Mouse (Mus musculus) limb, embryonic 11.5 days (tissue): Measurements from ENCODE around the gene Mgmt. TPM values are rescaled to one million over a fixed set of nuclear protein-coding genes. Genes with fewer than 3 reads are reported as not detected.

ENCODE experiments used
- ATAC-seq: fragments of 200-750 bp; cut with Nextera tagmentation; 2 replicates; pipeline ENCODE4 v1.8.0; 2017; ENCODE audit warnings: low read depth; ENCODE audit not compliant: insufficient number of reproducible peaks, low FRiP score, low TSS enrichment
- DNase-seq: peaks from one replicate; pipeline ENCODE4 v3.0.0-alpha.2; 2015; ENCODE audit warnings: low spot score
- H3K27ac ChIP-seq: fragments of 300-500 bp; sonication (generic); replicated peaks from 2 replicates; pipeline ENCODE4 v1.5.1; 2014; ENCODE audit warnings: low read depth, mild to moderate bottlenecking, low read length
- H3K27me3 ChIP-seq: fragments of 300-500 bp; sonication (generic); 2 replicates; pipeline ENCODE4 v1.6.1; 2014; ENCODE audit warnings: mild to moderate bottlenecking, low read length, mixed read lengths; ENCODE audit not compliant: control insufficient read depth, insufficient read depth
- H3K36me3 ChIP-seq: fragments of 300-500 bp; sonication (generic); 2 replicates; pipeline ENCODE4 v1.6.1; 2014; ENCODE audit warnings: mild to moderate bottlenecking, low read length, moderate library complexity, mixed read lengths; ENCODE audit not compliant: control insufficient read depth, insufficient read depth
- H3K4me1 ChIP-seq: fragments of 300-500 bp; sonication (generic); 2 replicates; pipeline ENCODE4 v1.6.1; 2014; ENCODE audit warnings: low read length, mixed read lengths; ENCODE audit not compliant: control insufficient read depth, insufficient read depth
- H3K4me2 ChIP-seq: fragments of 300-500 bp; sonication (generic); 2 replicates; pipeline ENCODE4 v1.6.1; 2014; ENCODE audit warnings: low read depth, mild to moderate bottlenecking, moderate library complexity; ENCODE audit not compliant: severe bottlenecking
- H3K4me3 ChIP-seq: fragments of 300-500 bp; sonication (generic); 2 replicates; pipeline ENCODE4 v1.5.1; 2014; ENCODE audit warnings: low read depth, low read length
- H3K9ac ChIP-seq: fragments of 300-500 bp; sonication (generic); 2 replicates; pipeline ENCODE4 v1.6.1; 2014; ENCODE audit warnings: mild to moderate bottlenecking, low read length
- H3K9me3 ChIP-seq: fragments of 300-500 bp; sonication (generic); 2 replicates; pipeline ENCODE4 v1.6.1; 2016; ENCODE audit warnings: low read length; ENCODE audit not compliant: control insufficient read depth
- WGBS: fragments of 180-500 bp; shearing (Covaris S2); extraction: QIAGEN DNeasy Blood & Tissue Kit; methylation state at CpG from one replicate; pipeline ENCODE4 v1.1.7; 2014; 5-methylcytosine and 5-hydroxymethylcytosine counted together
- polyA plus RNA-seq: library from polyadenylated mRNA; unstranded; fragments of >200 nt; fragmentation: Nextera tagmentation; extraction: Ambion mirVana; gene quantifications from 2 replicates; pipeline ENCODE4 v1.2.1, GENCODE M21; 2014

Mgmt gene
- polyA plus RNA-seq, 1 experiment from 2014 or later, result 5.0 TPM

GRCm38 (mm10) chr7:136920976-136921755 is 26.8 kb downstream of the Mgmt start:
- Histone ChIP-seq H3K4me1 (peaks cover 8% of the 10 kb centered on the region), H3K4me3 (no peak overlapping the region), H3K9ac (no peak overlapping the region), H3K4me2 (no peak overlapping the region), H3K36me3 (no peaks in the 10 kb centered on the region), H3K27ac (no peak overlapping the region), H3K9me3 (no peaks in the 10 kb centered on the region), H3K27me3 (no peaks in the 10 kb centered on the region)
- DNase-seq (no peak), ATAC-seq (no peak)
- 88% methylated on average over 12 of the region's 12 CpGs for WGBS

GRCm38 (mm10) chr7:136922230-136922629 is 27.8 kb downstream of the Mgmt start:
- Histone ChIP-seq H3K4me2 (no peak overlapping the region), H3K4me3 (no peak overlapping the region), H3K9ac (no peak overlapping the region), H3K4me1 (peaks cover 14% of the 10 kb centered on the region), H3K9me3 (no peaks in the 10 kb centered on the region), H3K27ac (no peak overlapping the region), H3K27me3 (no peaks in the 10 kb centered on the region), H3K36me3 (no peaks in the 10 kb centered on the region)
- WGBS, result 65% methylated on average over 6 of the region's 6 CpGs
- ATAC-seq (no peak), DNase-seq (no peak)

- Histone ChIP-seq H3K27me3 (no peaks in the 10 kb centered on the region), H3K4me3 (no peak overlapping the region), H3K4me2 (no peak overlapping the region), H3K36me3 (no peaks in the 10 kb centered on the region), H3K4me1 (peaks cover 14% of the 10 kb centered on the region), H3K27ac (no peak overlapping the region), H3K9ac (no peak overlapping the region), H3K9me3 (no peaks in the 10 kb centered on the region)
- ATAC-seq (no peak), DNase-seq (no peak)
- 67% methylated on average over 18 of the region's 18 CpGs for WGBS
Measured at GRCm38 (mm10) chr7:136924610-136925260, 30.3 kb downstream of the Mgmt start.

GRCm38 (mm10) chr7:136926178-136926577 is 31.8 kb downstream of the Mgmt start:
- Histone ChIP-seq H3K4me1 (peaks cover 14% of the 10 kb centered on the region), H3K9ac (no peak overlapping the region), H3K4me3 (no peak overlapping the region), H3K9me3 (no peaks in the 10 kb centered on the region), H3K36me3 (no peaks in the 10 kb centered on the region), H3K27me3 (no peaks in the 10 kb centered on the region), H3K4me2 (no peak overlapping the region), H3K27ac (no peak overlapping the region)
- ATAC-seq, result no peak
- WGBS, result 19% methylated on average over 9 of the region's 9 CpGs
- no peak for DNase-seq

GRCm38 (mm10) chr7:136930451-136930850 is 36.0 kb downstream of the Mgmt start:
- no peak for ATAC-seq
- WGBS, result 90% methylated on average over 3 of the region's 3 CpGs
- H3K9me3 ChIP-seq, result no peaks in the 10 kb centered on the region
- DNase-seq, result no peak
- H3K27me3 ChIP-seq, result no peaks in the 10 kb centered on the region
- no peak overlapping the region for H3K27ac ChIP-seq
- H3K4me2 ChIP-seq, result no peak overlapping the region
- no peaks in the 10 kb centered on the region for H3K36me3 ChIP-seq
- no peak overlapping the region for H3K4me3 ChIP-seq
- H3K4me1 ChIP-seq, result peaks cover 12% of the 10 kb centered on the region
- no peak overlapping the region for H3K9ac ChIP-seq

GRCm38 (mm10) chr7:136933367-136933766 is 39.0 kb downstream of the Mgmt start:
- no peak for ATAC-seq
- no peaks in the 10 kb centered on the region for H3K4me1 ChIP-seq
- no peaks in the 10 kb centered on the region for H3K27me3 ChIP-seq
- no peak overlapping the region for H3K9ac ChIP-seq
- DNase-seq, result no peak
- no peak overlapping the region for H3K4me3 ChIP-seq
- H3K36me3 ChIP-seq, result no peaks in the 10 kb centered on the region; the same call in 1 of the 2 replicates
- H3K27ac ChIP-seq, result no peak overlapping the region
- H3K9me3 ChIP-seq, result no peaks in the 10 kb centered on the region
- 86% methylated on average over 3 of the region's 3 CpGs for WGBS
- no peak overlapping the region for H3K4me2 ChIP-seq

- Histone ChIP-seq H3K9me3 (no peaks in the 10 kb centered on the region), H3K4me2 (no peak overlapping the region), H3K36me3 (no peaks in the 10 kb centered on the region; the same call in 1 of the 2 replicates), H3K4me3 (no peak overlapping the region), H3K9ac (no peak overlapping the region), H3K27me3 (no peaks in the 10 kb centered on the region), H3K4me1 (no peaks in the 10 kb centered on the region), H3K27ac (no peak overlapping the region)
- no peak for ATAC-seq
- 61% methylated on average over 5 of the region's 5 CpGs for WGBS
- no peak for DNase-seq
Measured at GRCm38 (mm10) chr7:136934336-136934735, 39.9 kb downstream of the Mgmt start.

- no peaks in the 10 kb centered on the region; the same call in 1 of the 2 replicates for H3K36me3 ChIP-seq
- H3K9me3 ChIP-seq, result no peaks in the 10 kb centered on the region
- no peak overlapping the region for H3K27ac ChIP-seq
- no peak overlapping the region for H3K4me2 ChIP-seq
- H3K4me1 ChIP-seq, result no peaks in the 10 kb centered on the region
- ATAC-seq, result no peak
- no peak overlapping the region for H3K9ac ChIP-seq
- H3K27me3 ChIP-seq, result no peaks in the 10 kb centered on the region
- no peak overlapping the region for H3K4me3 ChIP-seq
- DNase-seq, result no peak
- WGBS, result 75% methylated on average over 7 of the region's 7 CpGs
Measured at GRCm38 (mm10) chr7:136934784-136935183, 40.4 kb downstream of the Mgmt start.
